Mouse (Mus musculus) heart, adult 2 months (tissue): ENCODE data around the gene Usp10.

ENCODE experiments used
- CTCF ChIP-seq: fragments of 200-600 bp; IDR thresholded peaks from 2 replicates; pipeline ENCODE4 v1.8.1; 2022; ENCODE audit warnings: antibody characterized with exemption, mild to moderate bottlenecking, moderate library complexity
- EP300 ChIP-seq: fragments of 200-500 bp; IDR thresholded peaks from 2 replicates; pipeline ENCODE4 v1.6.1; 2011; ENCODE audit warnings: low read depth, low read length, control low read depth; ENCODE audit not compliant: insufficient read depth
- POLR2A ChIP-seq: fragments of 200-500 bp; IDR thresholded peaks from 2 replicates; pipeline ENCODE4 v1.6.1; 2011; ENCODE audit warnings: mild to moderate bottlenecking, low read depth, low read length, control low read depth; ENCODE audit not compliant: insufficient read depth

DNA sequence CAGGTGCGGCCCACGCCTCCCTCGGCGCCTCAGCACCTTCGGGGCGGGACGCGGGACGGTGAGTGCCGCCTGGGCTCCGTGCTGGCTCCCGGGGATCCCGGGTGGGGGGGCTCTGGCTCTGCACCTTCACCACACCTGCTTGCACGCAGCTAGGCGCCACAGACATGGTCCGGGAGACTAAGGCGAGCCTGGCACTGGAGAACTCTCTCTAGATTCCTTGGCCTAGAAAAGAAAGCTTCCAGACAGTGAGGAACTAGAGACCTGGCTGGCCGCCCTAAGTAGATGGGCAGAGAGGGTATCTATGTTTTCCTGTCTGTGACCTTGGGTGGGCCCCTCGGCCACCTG, 47.8 kb upstream of the Usp10 start:
- TF ChIP-seq CTCF (no peak), POLR2A (no peak), EP300 (no peak)
